Mouse (Mus musculus) G1E-ER4 (cell line): ENCODE results near the gene Gm44511. TPM values are rescaled to one million over a fixed set of nuclear protein-coding genes. Genes with fewer than 3 reads are reported as not detected.

Experiments used
- GATA1 ChIP-seq: IDR thresholded peaks from one replicate; pipeline ENCODE4 v1.8.0; 2012; ENCODE audit warnings: low read length, inconsistent platforms
- polyA plus RNA-seq: library from polyadenylated mRNA; stranded (reverse); fragments of >175 nt; gene quantifications from 2 replicates; pipeline ENCODE4 v1.2.3, GENCODE M21; 2012

Gene Gm44511
- not detected in 2 replicates for polyA plus RNA-seq

- TF ChIP-seq GATA1, result no peak
Observed at GRCm38 (mm10) chr6:128826132-128826531, at the start of gene Gm44511, which contains the start of gene Klrb1b. Gm44511 (minus strand) TSS chr6:128826315. Klrb1b (minus strand) TSS chr6:128826331.

- TF ChIP-seq GATA1, result no peak
Observed at GRCm38 (mm10) chr6:128871910-128872610, 45.9 kb upstream of the Gm44511 start.

- no peak for TF ChIP-seq GATA1
Observed at GRCm38 (mm10) chr6:128868861-128869260, 42.7 kb upstream of the Gm44511 start.

- TF ChIP-seq GATA1, result no peak
Observed at GRCm38 (mm10) chr6:128857976-128858375, 31.9 kb upstream of the Gm44511 start.

- TF ChIP-seq GATA1, result no peak
Observed at GRCm38 (mm10) chr6:128856250-128856649, 30.1 kb upstream of the Gm44511 start.

- TF ChIP-seq GATA1, result no peak
Observed at GRCm38 (mm10) chr6:128855477-128855876, 29.4 kb upstream of the Gm44511 start.

- TF ChIP-seq GATA1, result no peak
Observed at GRCm38 (mm10) chr6:128854895-128855294, 28.8 kb upstream of the Gm44511 start.

- no peak for TF ChIP-seq GATA1
Observed at GRCm38 (mm10) chr6:128854024-128854820, 28.1 kb upstream of the Gm44511 start.

GRCm38 (mm10) chr6:128852766-128853165, 26.7 kb upstream of the Gm44511 start:
- no peak for TF ChIP-seq GATA1

GRCm38 (mm10) chr6:128851151-128851550, 25.0 kb upstream of the Gm44511 start:
- no peak for TF ChIP-seq GATA1

- no peak for TF ChIP-seq GATA1
Observed at GRCm38 (mm10) chr6:128850671-128851070, 24.6 kb upstream of the Gm44511 start.

GRCm38 (mm10) chr6:128849902-128850301, 23.8 kb upstream of the Gm44511 start:
- no peak for TF ChIP-seq GATA1

GRCm38 (mm10) chr6:128847401-128847800, 21.3 kb upstream of the Gm44511 start:
- no peak for TF ChIP-seq GATA1

GRCm38 (mm10) chr6:128845998-128846542, 20.0 kb upstream of the Gm44511 start:
- no peak for TF ChIP-seq GATA1

- no peak for TF ChIP-seq GATA1
Observed at GRCm38 (mm10) chr6:128845319-128845979, 19.3 kb upstream of the Gm44511 start.

GRCm38 (mm10) chr6:128844586-128845080, 18.5 kb upstream of the Gm44511 start:
- TF ChIP-seq GATA1, result no peak

GRCm38 (mm10) chr6:128844131-128844530, 18.0 kb upstream of the Gm44511 start:
- TF ChIP-seq GATA1, result no peak
